Mouse (Mus musculus) monocyte, adult 2 months (primary cell): Measurements from ENCODE around the gene Zzz3.
"Not testable (repeated sequence)": the region's sequence is repeated elsewhere in the genome, so short reads cannot be mapped to it uniquely, and the experiment has no call there.

Source experiments
- DNase-seq, 2 experiments: peaks; one replicate each; pipeline ENCODE4 v3.0.0; 2022; ENCODE audit warnings: low spot score in 2 of 2, low read depth in 1 of 2

Zzz3 gene

DNA sequence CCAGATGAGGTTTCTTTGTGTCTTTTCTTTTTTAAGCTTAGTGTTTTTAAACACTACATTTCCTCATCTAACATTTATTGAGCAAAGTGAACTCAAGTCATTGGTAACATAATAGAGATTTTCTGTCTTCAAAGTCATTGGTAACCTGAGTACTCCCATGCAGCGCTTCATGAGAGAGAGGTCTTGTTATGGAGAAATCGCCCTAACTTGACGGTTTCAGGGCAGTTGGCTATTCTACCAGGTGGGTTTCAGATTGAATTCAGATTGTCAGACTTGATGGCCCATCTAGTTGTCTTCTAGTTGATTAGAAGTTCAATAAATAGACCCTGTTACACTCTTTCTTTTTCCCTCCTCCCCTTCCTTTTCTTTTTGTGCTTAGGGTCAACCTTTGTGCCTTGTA, 5.6 kb downstream of the Zzz3 start:
- DNase-seq = no peak

DNA sequence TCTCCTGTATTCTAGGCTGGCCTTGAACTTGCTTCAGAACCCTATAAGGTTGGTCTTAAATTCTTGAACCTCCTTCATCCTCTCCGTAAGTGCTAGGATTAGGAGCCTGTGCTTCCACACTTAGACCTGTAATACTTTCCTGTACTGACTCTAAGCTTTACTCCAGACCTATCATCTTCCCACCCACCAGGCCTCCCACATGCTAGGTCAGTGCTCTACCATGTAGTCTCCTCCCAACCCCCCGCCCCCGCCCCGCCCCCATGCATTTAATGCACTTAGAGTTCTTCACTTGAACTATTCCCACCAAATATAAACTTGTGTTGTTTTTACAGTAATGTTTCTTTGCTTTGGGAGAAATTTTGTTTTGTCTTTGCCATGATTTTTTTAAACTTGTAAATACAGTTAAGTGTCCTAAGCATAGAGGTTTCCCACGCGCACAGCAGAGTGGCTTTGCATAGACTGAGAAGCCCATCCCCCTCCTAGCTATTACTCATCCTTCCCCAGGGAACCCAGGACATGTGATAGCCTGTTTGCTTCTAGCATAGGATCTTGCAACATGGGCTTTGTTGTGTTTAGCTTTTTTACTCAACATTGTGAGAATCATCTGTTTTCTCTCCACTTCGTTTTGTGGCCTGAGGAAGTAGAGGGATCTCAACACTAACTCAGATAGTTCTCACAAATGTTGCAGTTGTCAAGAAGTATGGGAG, 6.8 kb downstream of the Zzz3 start:
- peak in 1 of 2 experiments; percentile 11 for DNase-seq

DNA sequence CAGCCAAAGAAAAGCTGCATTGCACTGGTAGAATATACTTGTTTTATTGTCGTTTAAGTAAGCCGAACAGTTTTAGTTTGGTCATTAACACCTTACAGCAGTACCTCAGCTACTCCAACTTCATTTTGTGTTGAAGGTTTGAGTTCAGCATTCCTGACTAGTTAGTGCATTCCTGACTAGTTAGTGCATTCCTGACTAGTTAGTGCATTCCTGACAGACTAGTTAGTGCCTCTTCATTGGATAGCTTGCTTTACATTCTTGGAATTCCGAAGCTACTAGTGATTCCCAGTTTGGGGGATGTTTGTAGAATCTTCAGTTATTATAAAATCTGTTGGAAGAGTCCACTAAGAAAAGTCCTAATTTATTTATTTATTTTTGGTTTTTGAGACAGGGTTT, 7.4 kb downstream of the Zzz3 start:
- DNase-seq = no peak

DNA sequence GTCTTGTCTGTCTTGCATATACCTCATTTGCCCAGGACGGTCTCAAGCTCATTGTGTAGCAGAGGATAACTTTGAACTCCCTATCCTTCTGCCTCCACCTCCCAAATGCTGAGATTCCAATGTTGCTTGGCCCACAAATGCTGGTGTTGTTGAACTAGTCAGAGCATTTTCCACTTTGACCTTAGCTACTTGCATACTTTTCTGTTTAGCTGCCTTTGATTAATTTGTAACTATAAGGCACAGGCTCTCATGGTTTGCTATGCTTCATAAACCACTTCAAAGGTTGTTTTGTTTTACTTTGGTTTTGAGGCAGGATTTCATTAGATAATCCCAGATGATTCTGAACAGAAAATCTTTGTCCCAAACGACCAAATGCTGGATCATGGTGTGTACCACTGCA, 8.6 kb downstream of the Zzz3 start:
- DNase-seq = no peak

DNA sequence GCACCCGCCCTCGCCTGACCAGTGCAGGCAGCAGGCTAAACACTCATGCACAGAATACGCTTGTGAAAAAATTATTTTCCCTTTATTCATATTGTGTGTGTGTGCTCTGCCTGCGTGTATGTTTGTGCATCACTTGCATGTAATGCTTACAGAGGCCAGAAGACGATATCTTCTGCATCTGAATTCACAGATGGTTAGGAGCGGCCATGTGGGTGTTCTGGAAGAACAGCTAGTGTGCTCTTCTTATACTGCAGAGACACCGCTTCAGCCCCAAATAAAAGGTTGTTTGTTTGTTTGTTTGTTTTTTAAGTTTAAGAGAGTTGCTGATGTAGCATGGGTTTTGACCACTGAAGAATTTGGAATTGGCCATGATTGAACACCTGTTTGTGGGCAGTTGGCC, 10.1 kb downstream of the Zzz3 start:
- DNase-seq = no peak

DNA sequence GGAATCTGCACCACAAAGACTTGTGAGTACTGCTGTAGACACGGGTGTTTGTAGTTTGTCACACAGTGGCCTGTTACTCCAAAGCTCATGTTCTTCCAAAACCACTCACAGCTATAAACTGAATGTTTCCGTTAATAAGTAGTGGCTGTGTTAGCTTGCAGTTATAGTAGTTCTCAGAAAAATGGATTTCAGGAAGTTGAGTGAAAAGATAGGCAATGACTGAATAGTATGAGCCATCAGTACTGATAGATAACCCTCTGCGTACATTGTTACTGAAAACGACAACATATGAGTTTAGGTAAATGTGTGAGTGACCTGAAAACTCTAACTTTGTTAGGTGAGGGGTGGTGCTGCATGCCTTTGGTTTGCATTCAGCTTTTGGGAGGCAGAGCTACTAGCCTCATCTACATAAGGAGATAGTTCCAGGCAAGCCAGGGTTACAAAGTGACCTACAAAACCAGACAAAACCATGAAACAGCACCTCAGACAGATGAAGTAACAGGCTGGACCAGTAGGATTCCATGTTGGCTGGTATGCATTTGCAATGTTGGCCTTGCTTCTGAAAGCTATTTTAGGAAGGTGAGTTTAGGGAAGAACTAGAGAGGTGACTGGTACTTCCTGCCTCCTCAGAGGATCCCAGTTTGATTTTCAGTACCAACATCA, 10.8 kb downstream of the Zzz3 start:
- DNase-seq = no peak

DNA sequence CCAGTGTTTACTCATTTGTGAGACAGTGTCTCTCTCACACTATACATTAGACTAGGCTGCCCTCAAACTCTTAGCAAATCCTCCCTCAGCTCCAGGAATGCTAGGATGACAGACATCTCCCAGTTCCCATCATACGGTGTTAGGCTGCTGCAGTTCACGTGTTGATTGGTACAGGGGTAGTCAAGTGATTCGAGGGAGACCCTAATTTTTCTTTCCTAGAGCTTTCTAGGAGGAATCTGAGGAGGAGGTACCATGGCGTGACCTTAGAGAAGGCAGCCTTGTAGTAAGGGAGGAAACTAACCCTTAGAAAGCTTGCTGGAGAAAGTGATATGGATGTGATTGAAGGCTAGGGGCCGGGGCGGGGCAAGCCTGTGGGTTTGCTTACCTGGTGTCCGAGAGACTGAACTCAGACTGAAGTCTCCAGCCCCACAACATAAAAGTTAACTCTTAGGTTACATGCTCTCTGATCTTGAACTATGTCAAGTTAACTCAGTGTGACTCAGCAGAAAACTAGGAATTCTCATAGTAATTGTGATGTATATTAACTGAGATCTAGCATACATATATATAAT, 15.8 kb downstream of the Zzz3 start:
- no peak for DNase-seq

DNA sequence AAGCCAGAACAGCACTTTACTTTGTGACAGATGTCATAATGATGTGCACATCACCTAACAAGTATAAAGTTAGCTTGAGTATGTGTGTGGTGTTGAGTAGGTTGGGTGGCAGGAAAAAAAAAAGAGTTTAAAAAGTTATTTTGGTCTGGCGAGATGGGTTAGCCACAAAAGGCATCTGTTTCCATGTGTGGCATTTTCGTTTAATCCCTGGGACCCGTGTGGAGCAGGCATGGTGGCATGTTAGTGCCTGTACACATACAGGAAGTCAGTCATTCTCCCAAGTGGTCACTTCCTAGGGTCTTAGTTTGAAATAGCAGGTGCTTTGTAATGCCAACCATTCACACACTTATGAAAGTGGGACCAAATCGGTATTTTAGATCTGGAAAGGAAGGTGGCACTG, 17.1 kb downstream of the Zzz3 start:
- DNase-seq = no peak

DNA sequence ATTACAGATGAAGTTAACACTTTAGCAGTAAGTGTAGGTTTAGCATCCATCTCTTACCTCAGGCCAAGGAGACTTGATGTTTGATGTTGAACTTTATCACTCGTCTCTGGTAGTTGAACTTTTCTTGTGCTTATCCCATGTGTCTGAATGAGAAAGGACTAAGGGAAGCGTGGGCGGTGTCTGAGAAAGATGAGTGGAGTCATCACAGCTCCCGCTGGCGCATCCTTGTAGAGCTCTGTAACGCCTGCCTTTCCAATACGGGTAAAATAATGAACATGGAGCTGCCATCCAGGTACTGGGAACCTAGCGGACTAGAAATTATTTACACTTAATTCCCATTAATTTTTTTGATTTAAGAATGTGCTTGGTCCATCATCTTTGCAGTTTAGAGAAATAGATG, 33.7 kb downstream of the Zzz3 start:
- no peak for DNase-seq

DNA sequence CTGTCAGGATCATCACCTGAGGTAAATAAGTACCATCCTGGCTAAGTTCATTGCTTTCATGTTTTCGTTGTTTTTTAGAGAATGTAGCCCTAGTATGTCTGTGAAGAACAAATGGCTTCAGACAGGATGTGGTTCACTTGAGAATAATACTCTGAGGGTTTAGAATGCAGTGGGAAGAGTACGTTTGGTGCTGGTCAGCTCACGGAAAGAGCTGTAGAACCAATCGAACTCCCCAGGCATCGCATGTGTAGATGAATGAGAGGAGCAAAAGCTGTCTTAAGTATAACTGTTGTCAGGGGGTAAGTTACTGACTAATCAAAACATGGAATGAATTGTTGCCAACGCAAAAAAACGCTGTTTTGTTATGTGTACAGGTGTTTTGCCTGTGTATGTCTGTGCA, 37.4 kb downstream of the Zzz3 start:
- no peak for DNase-seq

DNA sequence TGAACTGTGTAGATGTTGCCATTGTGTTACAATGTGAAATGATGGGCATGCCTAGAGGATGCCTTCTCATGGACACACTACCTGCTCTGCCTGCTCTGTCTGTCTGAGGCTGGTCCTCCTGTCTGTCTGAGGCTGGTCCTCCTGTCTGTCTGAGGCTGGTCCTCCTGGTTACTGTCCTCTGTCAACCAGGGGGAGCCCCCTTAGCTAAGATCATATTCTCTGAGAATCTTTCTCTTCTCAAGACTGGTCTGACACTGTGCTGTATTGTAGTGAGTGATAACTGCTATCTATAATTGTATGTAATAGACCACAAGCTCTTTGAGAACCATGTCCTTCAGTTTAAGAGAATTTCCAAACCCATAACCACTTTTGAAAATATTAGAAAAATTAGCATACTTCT, 40.3 kb downstream of the Zzz3 start:
- no peak for DNase-seq

DNA sequence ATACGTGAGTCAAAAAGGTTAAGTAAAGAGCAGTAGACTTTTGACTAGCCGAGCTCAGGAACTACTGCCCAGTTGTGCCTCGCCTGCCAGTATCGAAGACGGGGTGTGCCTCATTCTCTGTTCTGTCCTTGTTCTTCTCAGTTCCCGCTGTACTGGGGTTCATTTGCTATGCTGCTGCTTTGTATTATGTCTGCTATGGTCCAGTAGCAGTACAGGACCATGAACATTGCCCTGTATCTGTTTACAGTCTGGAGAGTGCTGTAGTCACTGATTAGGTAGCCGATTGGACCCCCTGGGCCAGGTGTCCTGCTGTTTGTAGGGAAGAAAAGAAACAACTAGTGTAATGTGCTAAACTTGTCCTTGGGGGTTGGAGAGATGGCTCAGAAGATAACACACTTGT, 42.8 kb downstream of the Zzz3 start:
- no peak for DNase-seq

DNA sequence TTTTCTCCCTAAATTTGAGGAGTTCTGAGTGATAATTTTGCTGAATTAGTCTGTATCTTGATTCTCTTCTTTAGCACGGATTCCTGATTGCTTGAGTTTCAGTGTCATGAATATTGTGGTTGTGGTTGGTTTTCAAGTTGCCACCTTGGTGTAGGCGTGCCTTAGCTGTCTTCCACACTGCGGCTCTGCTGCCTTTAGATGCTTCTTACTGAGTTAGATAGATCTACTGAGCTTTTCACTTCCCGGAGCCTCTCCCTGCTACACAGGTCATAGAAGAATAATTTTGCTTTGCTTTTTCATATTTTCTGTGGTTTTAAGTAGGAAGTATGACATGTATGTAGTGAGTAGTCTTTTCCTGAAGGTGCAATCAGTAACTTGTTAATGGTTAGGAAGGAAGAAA, 47.5 kb downstream of the Zzz3 start:
- no peak for DNase-seq

DNA sequence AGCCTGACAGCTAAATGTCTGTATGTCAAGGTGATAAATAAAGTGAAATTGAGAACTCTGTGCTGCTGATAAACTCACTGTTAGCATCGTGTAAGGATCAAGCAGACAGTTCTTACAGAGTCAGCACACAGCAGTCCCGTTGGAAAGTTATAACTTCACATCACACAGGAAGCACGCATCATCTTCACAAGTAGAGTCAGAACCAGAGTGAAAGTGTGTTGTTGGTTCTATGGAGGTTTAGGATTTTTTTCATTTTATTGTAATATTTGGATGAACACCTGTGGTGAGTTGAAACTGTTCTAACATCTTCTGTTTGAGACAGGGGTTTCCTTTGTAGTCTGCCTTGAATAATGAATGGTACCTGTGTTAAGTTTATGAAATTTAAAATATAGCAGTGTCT, 48.8 kb downstream of the Zzz3 start:
- no peak for DNase-seq

DNA sequence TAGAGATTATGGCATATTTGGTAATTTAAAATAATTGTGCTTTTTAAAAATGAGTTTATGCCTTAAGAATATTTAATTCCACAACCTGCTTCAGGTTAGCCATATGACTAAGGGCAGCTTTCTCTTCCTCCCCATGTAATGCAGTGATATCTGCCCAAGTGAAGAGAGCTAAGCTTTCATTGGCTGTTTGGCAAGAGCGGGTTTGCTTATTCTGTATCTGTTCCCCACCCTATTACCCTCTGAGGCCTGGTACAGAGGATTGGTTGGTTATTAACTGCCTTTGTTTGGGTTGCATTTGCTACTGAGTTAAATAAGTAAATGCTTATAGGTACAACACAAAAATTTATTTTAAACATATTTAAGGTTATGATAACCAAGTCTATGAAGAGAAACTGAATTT, 51.7 kb downstream of the Zzz3 start:
- DNase-seq = no peak

DNA sequence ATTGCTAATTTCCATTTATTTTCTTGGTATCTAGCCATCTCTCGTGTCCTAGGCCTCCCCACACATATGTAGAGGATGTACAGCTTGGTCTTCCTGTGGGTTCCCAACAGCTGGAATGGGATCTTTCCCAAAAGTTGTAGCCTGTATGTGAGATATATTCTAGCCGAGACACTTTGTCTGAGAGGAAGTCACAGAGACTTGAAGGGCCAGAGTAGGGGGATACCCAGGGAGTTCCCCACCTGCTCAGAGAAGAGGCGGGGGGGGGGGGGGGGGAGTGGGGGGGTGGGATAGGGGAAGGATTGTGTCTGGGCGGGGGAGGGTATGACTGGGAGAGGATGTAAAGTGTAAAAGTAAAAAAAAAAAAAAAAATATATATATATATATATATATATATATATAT, 57.9 kb downstream of the Zzz3 start:
- DNase-seq = no peak

DNA sequence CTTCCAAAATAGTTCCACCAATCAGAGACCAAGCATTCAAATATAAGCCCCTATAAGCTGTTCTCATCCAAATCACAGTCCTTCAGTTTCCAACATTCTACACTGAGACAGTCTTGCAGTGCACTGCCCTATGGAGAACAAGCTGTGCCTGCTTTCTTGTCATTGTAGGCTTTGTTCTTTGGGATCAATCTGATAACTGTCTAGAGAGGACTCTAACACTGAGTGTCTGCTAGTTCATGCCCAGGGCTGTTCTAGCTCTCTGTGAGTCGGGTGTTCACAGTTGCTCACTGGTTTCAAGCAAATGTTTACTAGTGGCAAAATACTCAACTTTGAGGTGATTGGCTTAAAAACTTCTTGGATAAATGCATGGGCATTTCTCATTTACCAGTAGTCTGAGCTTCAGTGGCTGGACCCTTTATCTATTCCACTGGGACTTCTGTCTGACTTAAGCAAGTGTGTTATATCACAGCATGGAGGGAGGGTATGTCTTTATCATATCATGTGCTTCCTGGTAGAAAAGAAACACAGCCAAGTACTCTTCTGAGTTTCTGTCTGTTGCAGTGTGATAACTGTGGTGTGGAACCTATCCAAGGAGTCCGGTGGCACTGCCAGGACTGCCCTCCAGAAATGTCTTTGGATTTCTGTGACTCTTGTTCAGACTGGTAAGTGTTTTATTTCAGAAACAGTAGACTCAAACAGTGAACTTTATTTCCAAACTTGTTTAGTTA, 62.2 kb downstream of the Zzz3 start:
- no peak for DNase-seq

DNA sequence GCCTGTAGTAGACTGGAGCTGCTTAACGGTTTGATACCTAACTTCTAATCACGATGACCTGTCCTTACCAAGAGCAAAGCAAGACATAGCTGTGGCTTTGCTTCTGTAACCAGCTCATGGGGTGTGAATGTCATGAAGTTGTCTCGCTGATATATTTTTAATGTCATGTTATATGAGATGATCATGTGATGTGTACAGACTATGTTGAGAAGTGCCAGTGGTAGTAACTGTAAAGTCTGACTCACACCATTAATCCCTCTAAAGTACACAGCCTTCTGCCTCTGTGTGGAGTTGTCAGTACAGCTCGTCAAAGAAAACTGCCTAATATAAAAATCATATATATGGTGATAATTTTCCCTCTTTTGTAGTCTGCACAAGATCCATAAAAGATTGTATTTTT, 63.6 kb downstream of the Zzz3 start:
- not testable (repeated sequence) for DNase-seq

DNA sequence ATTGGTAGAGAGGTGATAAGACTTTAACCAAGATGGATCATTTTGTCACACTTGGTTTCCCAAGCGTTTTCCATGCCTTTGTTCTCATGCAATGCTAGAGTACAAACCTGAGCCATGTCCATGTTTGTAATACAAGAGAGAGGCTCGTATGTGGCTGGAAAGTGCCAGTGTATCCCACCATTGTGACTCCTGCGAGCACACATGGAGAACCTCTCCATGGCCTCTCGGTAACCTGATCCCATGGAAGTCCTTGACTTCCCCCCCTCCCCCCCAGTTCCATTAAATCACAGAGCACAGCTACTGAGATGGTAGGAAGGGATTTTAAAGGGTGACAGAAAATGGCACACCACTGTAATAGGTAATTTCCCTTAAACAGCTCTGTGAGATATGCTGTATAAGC, 65.5 kb downstream of the Zzz3 start:
- no peak for DNase-seq

DNA sequence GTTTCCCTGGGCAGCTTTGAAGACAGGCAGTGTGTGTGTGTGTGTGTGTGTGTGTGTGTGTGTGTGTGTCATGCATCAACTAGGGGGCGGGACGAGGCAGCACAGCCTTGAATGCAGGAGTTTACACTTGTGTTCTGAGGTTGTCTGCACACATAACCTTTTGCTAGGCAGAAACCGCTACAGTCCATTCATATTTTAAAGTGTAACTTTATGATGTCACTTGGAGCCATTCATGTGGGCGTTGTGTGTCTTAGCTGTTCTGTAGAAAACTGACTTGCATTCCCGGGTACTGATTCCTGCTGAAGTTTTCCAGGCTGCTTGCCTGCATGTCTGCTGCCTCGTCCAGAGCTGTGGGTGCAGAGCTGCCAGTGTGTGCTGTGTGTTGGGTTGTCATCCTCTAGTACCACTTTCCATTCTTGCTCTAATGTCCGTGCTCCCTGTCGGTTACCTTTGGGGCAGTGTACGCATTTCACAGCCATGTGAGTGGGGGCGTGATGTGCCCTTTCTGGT, 66.8 kb downstream of the Zzz3 start:
- DNase-seq = no peak

DNA sequence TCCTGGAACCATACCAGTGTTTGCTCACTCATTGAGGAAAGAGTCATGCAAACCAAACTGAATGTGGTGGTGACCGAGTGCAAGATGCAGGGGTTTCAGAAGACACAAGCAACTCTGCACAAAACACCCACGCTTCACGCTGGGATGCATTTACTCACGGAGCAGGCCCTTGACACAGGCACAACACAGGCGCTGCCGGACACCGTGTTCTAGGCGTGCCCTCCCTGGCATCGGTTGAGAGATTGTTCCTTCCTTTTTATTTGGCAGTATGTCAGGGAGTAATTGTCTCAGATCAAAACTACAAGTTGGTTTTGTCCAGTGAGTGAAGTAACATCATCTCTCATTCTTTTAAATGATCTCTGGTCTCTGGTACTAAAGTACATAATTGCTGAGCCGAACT, 67.6 kb downstream of the Zzz3 start:
- no peak for DNase-seq

DNA sequence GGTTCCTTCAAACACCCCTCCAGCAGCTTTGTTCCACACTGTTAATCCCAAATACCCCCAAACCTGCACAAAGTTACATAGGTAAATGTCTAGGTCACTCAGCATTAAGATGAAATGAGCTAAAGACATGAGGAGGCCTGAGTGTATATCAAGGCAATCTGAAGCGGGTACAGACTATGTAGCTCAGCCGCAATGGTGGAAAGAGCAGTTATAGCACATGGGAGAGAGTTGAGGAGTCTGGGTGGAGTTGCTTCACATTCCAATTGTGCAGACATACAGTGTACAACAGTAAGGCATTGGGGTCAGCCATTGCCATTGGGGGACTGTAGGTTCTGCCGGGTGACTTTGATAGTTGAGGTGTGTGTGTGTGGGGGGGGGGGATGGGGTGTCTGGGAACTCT, 69.2 kb downstream of the Zzz3 start:
- DNase-seq = no peak
